Mouse (Mus musculus) hindbrain, embryonic 13.5 days (tissue): ENCODE data around the gene Stard5. TPM values are rescaled to one million over a fixed set of nuclear protein-coding genes. Genes with fewer than 3 reads are reported as not detected.

Experiments used
- ATAC-seq: fragments of 200-750 bp; cut with Nextera tagmentation; 2 replicates; pipeline ENCODE4 v1.8.0; 2017; ENCODE audit warnings: moderate TSS enrichment; ENCODE audit not compliant: low FRiP score
- H3K27ac ChIP-seq: fragments of 300-500 bp; sonication (generic); 2 replicates; pipeline ENCODE4 v1.5.1; 2015; ENCODE audit warnings: inconsistent platforms, mild to moderate bottlenecking, moderate library complexity
- H3K27me3 ChIP-seq: fragments of 300-500 bp; sonication (generic); 2 replicates; pipeline ENCODE4 v1.6.1; 2015; ENCODE audit warnings: mild to moderate bottlenecking, inconsistent platforms
- H3K36me3 ChIP-seq: fragments of 300-500 bp; sonication (generic); 2 replicates; pipeline ENCODE4 v1.6.1; 2015; ENCODE audit warnings: mild to moderate bottlenecking, inconsistent platforms
- H3K4me1 ChIP-seq: fragments of 300-500 bp; sonication (generic); replicated peaks from 2 replicates; pipeline ENCODE4 v1.6.1; 2015; ENCODE audit warnings: inconsistent platforms
- H3K4me2 ChIP-seq: fragments of 300-500 bp; sonication (generic); 2 replicates; pipeline ENCODE4 v1.6.1; 2015; ENCODE audit warnings: inconsistent platforms, mild to moderate bottlenecking, moderate library complexity
- H3K4me3 ChIP-seq: fragments of 300-500 bp; sonication (generic); 2 replicates; pipeline ENCODE4 v1.5.1; 2015; ENCODE audit warnings: mild to moderate bottlenecking, inconsistent platforms
- H3K9ac ChIP-seq: fragments of 300-500 bp; sonication (generic); 2 replicates; pipeline ENCODE4 v1.6.1; 2015; ENCODE audit warnings: mild to moderate bottlenecking, inconsistent platforms
- H3K9me3 ChIP-seq: fragments of 300-500 bp; sonication (generic); 2 replicates; pipeline ENCODE4 v1.6.1; 2016; ENCODE audit warnings: inconsistent platforms
- WGBS: fragments of 180-500 bp; shearing (Covaris S2); methylation state at CpG from one replicate; pipeline ENCODE4 v1.1.7; 2015; 5-methylcytosine and 5-hydroxymethylcytosine counted together
- polyA plus RNA-seq: library from polyadenylated mRNA; unstranded; fragments of >200 nt; fragmentation: Nextera tagmentation; extraction: Ambion mirVana; gene quantifications from 2 replicates; pipeline ENCODE4 v1.2.1, GENCODE M21; 2015

Stard5 gene
- polyA plus RNA-seq, 1 experiment from 2014 or later: 7.6 TPM

- Histone ChIP-seq H3K27me3 (no peaks in the 10 kb centered on the region), H3K9ac (no peak overlapping the region), H3K36me3 (no peaks in the 10 kb centered on the region), H3K4me3 (no peak overlapping the region), H3K9me3 (no peaks in the 10 kb centered on the region), H3K4me2 (no peak overlapping the region), H3K4me1 (peaks cover 14% of the 10 kb centered on the region), H3K27ac (no peak overlapping the region)
- no peak for ATAC-seq
- 89% methylated on average over 8 of the region's 8 CpGs for WGBS
These were observed 6.2 kb downstream of the Stard5 start for GRCm38 (mm10) chr7:83637781-83638583.

GRCm38 (mm10) chr7:83639084-83639483 lies 7.3 kb downstream of the Stard5 start:
- no peak for ATAC-seq
- no peak overlapping the region for H3K9ac ChIP-seq
- H3K27ac ChIP-seq: no peak overlapping the region
- 94% methylated on average over 3 of the region's 3 CpGs for WGBS
- no peaks in the 10 kb centered on the region for H3K27me3 ChIP-seq
- no peak overlapping the region for H3K4me3 ChIP-seq
- no peak overlapping the region for H3K4me2 ChIP-seq
- peaks cover 6% of the 10 kb centered on the region for H3K4me1 ChIP-seq
- H3K9me3 ChIP-seq: no peaks in the 10 kb centered on the region
- no peaks in the 10 kb centered on the region for H3K36me3 ChIP-seq

- ATAC-seq: no peak
- Histone ChIP-seq H3K36me3 (no peaks in the 10 kb centered on the region), H3K9ac (no peak overlapping the region), H3K9me3 (no peaks in the 10 kb centered on the region), H3K27ac (no peak overlapping the region), H3K4me2 (no peak overlapping the region), H3K4me3 (no peak overlapping the region), H3K27me3 (no peaks in the 10 kb centered on the region), H3K4me1 (peaks cover 6% of the 10 kb centered on the region)
- 92% methylated on average over 5 of the region's 5 CpGs for WGBS
These were observed 8.8 kb downstream of the Stard5 start for GRCm38 (mm10) chr7:83640581-83640980.

- Histone ChIP-seq H3K4me1 (peaks cover 1% of the 10 kb centered on the region; the same call in 1 of the 2 replicates), H3K9me3 (no peaks in the 10 kb centered on the region), H3K27me3 (no peaks in the 10 kb centered on the region), H3K9ac (no peak overlapping the region), H3K4me2 (no peak overlapping the region), H3K27ac (no peak overlapping the region), H3K36me3 (no peaks in the 10 kb centered on the region), H3K4me3 (no peak overlapping the region)
- no peak for ATAC-seq
- 71% methylated on average over 2 of the region's 2 CpGs for WGBS
These were observed 9.4 kb downstream of the Stard5 start for GRCm38 (mm10) chr7:83641163-83641562.

GRCm38 (mm10) chr7:83643581-83643980 lies 11.8 kb downstream of the Stard5 start:
- Histone ChIP-seq H3K27me3 (no peaks in the 10 kb centered on the region), H3K36me3 (no peaks in the 10 kb centered on the region), H3K9ac (no peak overlapping the region), H3K27ac (no peak overlapping the region), H3K4me1 (no peaks in the 10 kb centered on the region; the same call in 1 of the 2 replicates), H3K4me2 (no peak overlapping the region), H3K4me3 (no peak overlapping the region), H3K9me3 (no peaks in the 10 kb centered on the region)
- WGBS: 82% methylated on average over 6 of the region's 6 CpGs
- no peak for ATAC-seq

GRCm38 (mm10) chr7:83644761-83645160 lies 13.0 kb downstream of the Stard5 start:
- H3K36me3 ChIP-seq: no peaks in the 10 kb centered on the region
- no peak overlapping the region for H3K4me3 ChIP-seq
- WGBS: 84% methylated on average over 2 of the region's 2 CpGs
- H3K9me3 ChIP-seq: no peaks in the 10 kb centered on the region
- H3K27me3 ChIP-seq: no peaks in the 10 kb centered on the region
- no peak overlapping the region for H3K4me2 ChIP-seq
- no peak for ATAC-seq
- H3K4me1 ChIP-seq: no peaks in the 10 kb centered on the region; the same call in 1 of the 2 replicates
- H3K9ac ChIP-seq: no peak overlapping the region
- no peak overlapping the region for H3K27ac ChIP-seq

- Histone ChIP-seq H3K4me1 (no peaks in the 10 kb centered on the region; the same call in 1 of the 2 replicates), H3K27me3 (no peaks in the 10 kb centered on the region), H3K4me3 (no peak overlapping the region), H3K27ac (no peak overlapping the region), H3K9me3 (no peaks in the 10 kb centered on the region), H3K36me3 (no peaks in the 10 kb centered on the region), H3K9ac (no peak overlapping the region), H3K4me2 (no peak overlapping the region)
- ATAC-seq: no peak
- WGBS: 83% methylated on average over 5 of the region's 5 CpGs
These were observed 13.7 kb downstream of the Stard5 start for GRCm38 (mm10) chr7:83645476-83645875.

- no peak for ATAC-seq
- no peak overlapping the region for H3K4me2 ChIP-seq
- 85% methylated on average over 7 of the region's 7 CpGs for WGBS
- no peak overlapping the region for H3K9ac ChIP-seq
- no peaks in the 10 kb centered on the region for H3K27me3 ChIP-seq
- no peaks in the 10 kb centered on the region for H3K9me3 ChIP-seq
- H3K36me3 ChIP-seq: no peaks in the 10 kb centered on the region
- no peak overlapping the region for H3K4me3 ChIP-seq
- no peak overlapping the region for H3K27ac ChIP-seq
- H3K4me1 ChIP-seq: no peaks in the 10 kb centered on the region
These were observed 17.0 kb downstream of the Stard5 start for GRCm38 (mm10) chr7:83648807-83649206.

GRCm38 (mm10) chr7:83650638-83651037 lies 18.9 kb downstream of the Stard5 start:
- Histone ChIP-seq H3K27me3 (no peaks in the 10 kb centered on the region), H3K36me3 (no peaks in the 10 kb centered on the region), H3K9ac (no peak overlapping the region), H3K27ac (no peak overlapping the region), H3K4me3 (no peak overlapping the region), H3K4me1 (no peaks in the 10 kb centered on the region), H3K9me3 (no peaks in the 10 kb centered on the region), H3K4me2 (no peak overlapping the region)
- WGBS: 95% methylated on average over 5 of the region's 5 CpGs
- ATAC-seq: no peak

- Histone ChIP-seq H3K4me2 (no peak overlapping the region), H3K4me1 (no peaks in the 10 kb centered on the region), H3K4me3 (no peak overlapping the region), H3K9me3 (no peaks in the 10 kb centered on the region), H3K9ac (no peak overlapping the region), H3K36me3 (no peaks in the 10 kb centered on the region), H3K27me3 (no peaks in the 10 kb centered on the region), H3K27ac (no peak overlapping the region)
- no peak for ATAC-seq
- WGBS: 84% methylated on average over 5 of the region's 5 CpGs
These were observed 20.7 kb downstream of the Stard5 start for GRCm38 (mm10) chr7:83652498-83652897.

GRCm38 (mm10) chr7:83653605-83654051 lies 21.9 kb downstream of the Stard5 start:
- WGBS: 90% methylated on average over 2 of the region's 2 CpGs
- Histone ChIP-seq H3K36me3 (no peaks in the 10 kb centered on the region), H3K9me3 (no peaks in the 10 kb centered on the region)

GRCm38 (mm10) chr7:83654196-83654595 lies 22.4 kb downstream of the Stard5 start:
- Histone ChIP-seq H3K4me2 (no peak overlapping the region), H3K27ac (no peak overlapping the region), H3K9ac (no peak overlapping the region), H3K4me3 (no peak overlapping the region), H3K4me1 (no peaks in the 10 kb centered on the region), H3K36me3 (no peaks in the 10 kb centered on the region), H3K27me3 (no peaks in the 10 kb centered on the region), H3K9me3 (no peaks in the 10 kb centered on the region)
- ATAC-seq: no peak
- WGBS: 86% methylated on average over 2 of the region's 2 CpGs

More at GRCm38 (mm10) chr7:83653605-83654051, 21.9 kb downstream of the Stard5 start:
- no peak for ATAC-seq
- H3K4me2 ChIP-seq: no peak overlapping the region
- H3K27ac ChIP-seq: no peak overlapping the region
- H3K9ac ChIP-seq: no peak overlapping the region
- H3K4me3 ChIP-seq: no peak overlapping the region
- no peaks in the 10 kb centered on the region for H3K4me1 ChIP-seq
- H3K27me3 ChIP-seq: no peaks in the 10 kb centered on the region
